Mouse (Mus musculus) embryonic facial prominence, embryonic 11.5 days (tissue): ENCODE data around the gene Serpina1f. TPM values are rescaled to one million over a fixed set of nuclear protein-coding genes. Genes with fewer than 3 reads are reported as not detected.
"Not testable (repeated sequence)": the region's sequence is repeated elsewhere in the genome, so short reads cannot be mapped to it uniquely, and the experiment has no call there.

Experiments used
- ATAC-seq: fragments of 200-750 bp; cut with Nextera tagmentation; replicated peaks from 2 replicates; pipeline ENCODE4 v1.8.0; 2017; ENCODE audit warnings: low read depth; ENCODE audit not compliant: insufficient number of reproducible peaks, low FRiP score, low TSS enrichment
- DNase-seq: peaks from one replicate; pipeline ENCODE4 v3.0.0-alpha.2; 2015; ENCODE audit warnings: low spot score
- H3K27ac ChIP-seq: fragments of 300-500 bp; sonication (generic); replicated peaks from 2 replicates; pipeline ENCODE4 v1.5.1; 2014; ENCODE audit warnings: mild to moderate bottlenecking, low read depth, low read length, control low read depth
- H3K27me3 ChIP-seq: fragments of 300-500 bp; sonication (generic); 2 replicates; pipeline ENCODE4 v1.6.1; 2014; ENCODE audit warnings: mild to moderate bottlenecking, low read length, moderate library complexity, mixed read lengths; ENCODE audit not compliant: control insufficient read depth, insufficient read depth
- H3K36me3 ChIP-seq: fragments of 300-500 bp; sonication (generic); replicated peaks from 2 replicates; pipeline ENCODE4 v1.6.1; 2014; ENCODE audit warnings: low read depth, mild to moderate bottlenecking, low read length, moderate library complexity, mixed read lengths; ENCODE audit not compliant: control insufficient read depth, insufficient read depth
- H3K4me1 ChIP-seq: fragments of 300-500 bp; sonication (generic); 2 replicates; pipeline ENCODE4 v1.6.1; 2014; ENCODE audit warnings: low read length, mixed read lengths; ENCODE audit not compliant: control insufficient read depth, insufficient read depth
- H3K4me2 ChIP-seq: fragments of 300-500 bp; sonication (generic); 2 replicates; pipeline ENCODE4 v1.6.1; 2014; ENCODE audit warnings: low read depth, mild to moderate bottlenecking, control low read depth, low read length, moderate library complexity
- H3K4me3 ChIP-seq: fragments of 300-500 bp; sonication (generic); 2 replicates; pipeline ENCODE4 v1.5.1; 2014; ENCODE audit warnings: low read depth, low read length, control low read depth
- H3K9ac ChIP-seq: fragments of 300-500 bp; sonication (generic); replicated peaks from 2 replicates; pipeline ENCODE4 v1.6.1; 2014; ENCODE audit warnings: mild to moderate bottlenecking, control low read depth, low read length
- H3K9me3 ChIP-seq: fragments of 300-500 bp; sonication (generic); replicated peaks from 2 replicates; pipeline ENCODE4 v1.6.1; 2016; ENCODE audit warnings: mild to moderate bottlenecking, low read length, inconsistent platforms, mixed read lengths; ENCODE audit not compliant: control insufficient read depth
- WGBS: fragments of 180-500 bp; shearing (Covaris S2); extraction: QIAGEN DNeasy Blood & Tissue Kit; methylation state at CpG from one replicate; pipeline ENCODE4 v1.1.7; 2014; 5-methylcytosine and 5-hydroxymethylcytosine counted together
- polyA plus RNA-seq: library from polyadenylated mRNA; unstranded; fragments of >200 nt; fragmentation: Nextera tagmentation; extraction: Ambion mirVana; gene quantifications from 2 replicates; pipeline ENCODE4 v1.2.1, GENCODE M21; 2014

The Serpina1f gene
- polyA plus RNA-seq, 1 experiment from 2014 or later, result not detected

DNA sequence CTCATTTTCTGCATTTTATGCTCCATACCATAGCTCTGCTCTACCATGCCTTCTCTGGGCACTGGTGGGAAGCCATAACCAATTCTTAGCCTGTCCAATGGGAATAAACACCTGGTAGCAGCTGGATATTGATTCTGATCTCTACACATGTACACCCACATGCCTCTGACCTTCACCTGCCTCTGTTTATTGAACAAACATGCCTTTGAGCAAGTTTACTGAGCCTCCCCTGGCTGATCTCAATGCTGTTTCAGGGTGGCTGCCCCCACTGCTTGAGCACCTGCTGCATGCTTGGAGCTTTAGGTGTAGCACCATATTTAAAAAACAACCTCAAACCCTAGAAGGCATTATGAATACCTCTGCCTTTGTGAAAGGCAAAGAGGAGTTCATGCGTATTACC is 15.5 kb downstream of the Serpina1f start:
- not testable (repeated sequence) for H3K27me3 ChIP-seq, H3K9me3 ChIP-seq, ATAC-seq, H3K9ac ChIP-seq, H3K27ac ChIP-seq, H3K4me3 ChIP-seq, H3K4me1 ChIP-seq, DNase-seq, H3K4me2 ChIP-seq, H3K36me3 ChIP-seq
- WGBS, result 93% methylated on average over 1 of the region's 1 CpGs

DNA sequence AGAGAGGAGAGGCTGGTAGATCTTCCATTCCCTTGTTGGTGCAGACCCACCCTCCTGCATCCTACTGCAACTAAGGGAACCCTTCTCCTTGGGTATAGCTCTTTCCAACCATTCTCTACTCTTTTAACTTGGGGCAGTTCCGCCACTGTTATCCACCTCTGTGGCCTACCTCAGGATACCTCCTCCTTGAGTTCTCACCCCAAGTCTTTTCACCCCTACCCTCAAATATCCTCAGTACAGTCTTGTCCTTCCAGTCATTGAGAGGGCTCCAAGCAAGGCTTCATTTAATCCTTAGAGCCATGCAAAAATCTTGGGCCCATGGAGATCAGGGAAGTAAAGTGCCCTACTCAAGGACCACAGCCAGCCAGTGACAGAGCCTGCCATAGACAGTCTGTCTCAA is 19.3 kb downstream of the Serpina1f start, which contains the start of gene Serpina16:
Serpina16 (minus strand) TSS at position 101 of the 400 bp plus-strand sequence.
- H3K27me3 ChIP-seq, result no peaks in the 10 kb centered on the region
- H3K9me3 ChIP-seq, result no peaks in the 10 kb centered on the region
- ATAC-seq, result no peak
- no peak within 1 kb of the TSS for H3K4me3 ChIP-seq
- 92% methylated on average over 1 of the region's 1 CpGs for WGBS
- H3K36me3 ChIP-seq, result no peaks in the 10 kb centered on the region
- no peak within 1 kb of the TSS for H3K4me2 ChIP-seq
- H3K27ac ChIP-seq, result no peak within 1 kb of the TSS
- no peak for DNase-seq
- no peaks in the 10 kb centered on the region for H3K4me1 ChIP-seq
- H3K9ac ChIP-seq, result no peak within 1 kb of the TSS

DNA sequence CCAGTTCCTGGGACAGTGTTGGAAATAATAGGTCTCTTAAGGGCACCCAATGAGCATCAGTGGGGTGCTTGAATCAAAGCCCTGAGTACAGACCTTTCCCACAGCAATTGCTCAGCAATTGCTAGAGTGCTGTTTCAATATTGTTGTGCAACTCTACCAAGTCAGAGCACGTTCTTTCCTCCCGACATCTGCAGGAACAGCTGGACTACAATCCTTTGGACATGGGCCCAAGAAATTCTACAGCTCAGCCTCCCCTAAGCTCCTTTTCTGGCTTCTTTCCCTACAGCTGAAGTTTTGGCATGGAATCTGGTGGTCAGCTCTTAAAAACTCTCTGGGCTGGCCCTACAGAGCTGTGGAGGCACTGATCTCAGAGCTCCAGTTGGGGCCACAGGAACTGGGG is 22.1 kb downstream of the Serpina1f start:
- no peaks in the 10 kb centered on the region for H3K4me1 ChIP-seq
- no peak overlapping the region for H3K4me3 ChIP-seq
- H3K36me3 ChIP-seq, result no peaks in the 10 kb centered on the region
- H3K4me2 ChIP-seq, result no peak overlapping the region
- H3K9ac ChIP-seq, result no peak overlapping the region
- no peaks in the 10 kb centered on the region for H3K27me3 ChIP-seq
- no peak overlapping the region for H3K27ac ChIP-seq
- 85% methylated on average over 2 of the region's 2 CpGs for WGBS
- no peaks in the 10 kb centered on the region for H3K9me3 ChIP-seq
- ATAC-seq, result no peak
- DNase-seq, result no peak

DNA sequence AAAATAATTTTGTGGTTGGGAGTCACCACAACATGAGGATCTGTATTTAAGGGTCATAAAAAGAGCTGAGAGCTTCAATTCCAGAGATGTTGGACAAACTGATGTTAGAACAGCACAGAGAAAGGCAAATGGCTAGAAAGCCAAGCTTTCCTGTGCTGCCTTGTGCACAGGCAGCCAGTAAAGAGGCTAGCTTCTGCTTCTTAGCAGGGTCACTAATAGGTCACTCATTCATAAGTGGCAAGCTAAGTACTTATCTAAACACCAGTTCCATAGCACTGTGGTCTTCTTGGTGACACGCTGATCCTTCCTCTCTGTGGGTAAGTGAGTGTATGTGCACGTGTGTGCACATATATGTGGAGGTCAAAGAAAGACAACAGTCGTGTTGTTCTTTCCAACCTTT is 23.8 kb downstream of the Serpina1f start:
- Histone ChIP-seq H3K36me3 (no peaks in the 10 kb centered on the region), H3K4me3 (no peak overlapping the region), H3K9me3 (no peaks in the 10 kb centered on the region), H3K9ac (no peak overlapping the region), H3K27me3 (no peaks in the 10 kb centered on the region), H3K27ac (no peak overlapping the region), H3K4me2 (no peak overlapping the region), H3K4me1 (no peaks in the 10 kb centered on the region)
- 74% methylated on average over 3 of the region's 3 CpGs for WGBS
- DNase-seq, result no peak
- no peak for ATAC-seq

DNA sequence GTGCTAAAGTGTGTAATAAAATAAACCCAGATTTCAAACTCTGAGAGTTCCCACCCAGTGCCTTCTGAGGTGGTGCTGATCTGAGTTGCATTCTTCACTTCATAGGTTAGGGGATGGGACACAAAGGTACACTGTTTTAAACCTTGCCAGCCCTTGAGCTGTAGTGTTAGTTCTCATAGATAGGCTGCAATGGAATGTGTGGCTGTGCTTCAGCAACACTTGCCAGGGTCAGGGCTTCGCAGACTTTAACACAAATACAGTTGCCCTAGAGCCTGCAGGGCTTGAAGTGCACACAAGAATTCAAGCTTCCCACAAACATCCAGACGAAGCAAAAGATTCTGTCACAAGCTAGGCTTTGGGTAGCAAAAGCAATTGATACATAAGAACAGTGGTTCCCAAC is 24.4 kb downstream of the Serpina1f start:
- Histone ChIP-seq H3K4me2 (no peak overlapping the region), H3K27me3 (no peaks in the 10 kb centered on the region), H3K4me1 (no peaks in the 10 kb centered on the region), H3K4me3 (no peak overlapping the region), H3K9ac (no peak overlapping the region), H3K9me3 (no peaks in the 10 kb centered on the region), H3K27ac (no peak overlapping the region), H3K36me3 (no peaks in the 10 kb centered on the region)
- ATAC-seq (no peak), DNase-seq (no peak)
- WGBS, result 71% methylated on average over 2 of the region's 2 CpGs

DNA sequence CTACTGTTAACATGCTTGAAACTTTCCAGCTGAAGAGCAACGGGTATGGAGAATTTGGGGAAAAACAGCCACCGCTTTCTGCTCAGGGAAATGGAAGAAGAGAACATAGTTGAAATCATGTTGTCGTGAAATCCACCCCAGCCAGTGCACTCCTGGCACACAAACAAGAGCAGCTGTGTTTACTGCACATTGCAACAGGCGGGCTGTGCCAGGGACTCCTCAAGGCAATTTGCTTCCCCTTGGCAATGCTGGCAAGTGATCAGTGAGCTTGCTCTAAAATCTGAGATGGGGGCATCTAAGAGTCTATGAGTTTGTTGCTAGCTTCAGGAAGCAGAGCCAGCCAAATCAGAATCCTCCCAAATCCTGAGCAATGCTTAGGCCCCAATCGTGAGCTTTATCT is 25.0 kb downstream of the Serpina1f start:
- Histone ChIP-seq H3K4me2 (no peak overlapping the region), H3K9me3 (no peaks in the 10 kb centered on the region), H3K27me3 (no peaks in the 10 kb centered on the region), H3K9ac (no peak overlapping the region), H3K4me3 (no peak overlapping the region), H3K4me1 (no peaks in the 10 kb centered on the region), H3K27ac (no peak overlapping the region), H3K36me3 (no peaks in the 10 kb centered on the region)
- WGBS, result 91% methylated on average over 5 of the region's 5 CpGs
- DNase-seq (no peak), ATAC-seq (no peak)

DNA sequence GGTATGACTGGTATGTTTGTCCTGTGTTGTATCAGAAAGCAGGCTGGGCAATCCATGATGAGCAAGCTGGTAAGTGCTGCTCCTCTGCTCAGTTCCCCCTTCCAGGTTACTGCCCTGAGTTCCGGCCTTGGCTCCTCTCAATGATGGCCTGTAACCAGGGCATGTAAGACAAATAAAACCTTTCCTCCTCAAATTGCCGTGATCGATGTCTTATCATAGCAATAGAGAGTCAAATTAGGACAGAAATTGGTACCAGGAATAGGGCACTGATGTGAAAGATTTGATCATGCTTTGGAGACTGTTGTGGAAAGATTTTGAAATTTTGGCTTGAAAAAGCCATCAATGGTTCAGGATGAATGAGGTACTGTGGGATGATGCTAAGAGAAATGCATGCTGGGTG is 30.0 kb downstream of the Serpina1f start:
- Histone ChIP-seq H3K4me2 (no peak overlapping the region), H3K9me3 (no peaks in the 10 kb centered on the region), H3K36me3 (no peaks in the 10 kb centered on the region), H3K4me3 (no peak overlapping the region), H3K9ac (no peak overlapping the region), H3K27me3 (no peaks in the 10 kb centered on the region), H3K4me1 (no peaks in the 10 kb centered on the region), H3K27ac (no peak overlapping the region)
- no peak for ATAC-seq
- 93% methylated on average over 3 of the region's 3 CpGs for WGBS
- DNase-seq, result no peak

DNA sequence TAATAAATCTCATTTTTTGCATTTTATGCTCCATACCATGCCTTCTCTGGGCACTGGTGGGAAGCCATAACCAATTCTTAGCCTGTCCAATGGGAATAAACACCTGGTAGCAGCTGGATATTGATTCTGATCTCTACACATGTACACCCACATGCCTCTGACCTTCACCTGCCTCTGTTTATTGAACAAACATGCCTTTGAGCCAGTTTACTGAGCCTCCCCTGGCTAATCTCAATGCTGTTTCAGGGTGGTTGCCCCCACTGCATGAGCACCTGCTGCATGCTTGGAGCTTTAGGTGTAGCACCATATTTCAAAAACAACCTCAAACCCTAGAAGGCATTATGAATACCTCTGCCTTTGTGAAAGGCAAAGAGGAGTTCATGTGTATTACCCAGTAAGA is 33.3 kb downstream of the Serpina1f start:
- DNase-seq, H3K9ac ChIP-seq, H3K9me3 ChIP-seq, H3K4me3 ChIP-seq, H3K36me3 ChIP-seq, H3K4me1 ChIP-seq, ATAC-seq, H3K27ac ChIP-seq, H3K27me3 ChIP-seq, H3K4me2 ChIP-seq: not testable (repeated sequence)
